Mouse (Mus musculus): ENCODE measurements around the gene Cabp1.

GRCm38 (mm10) chr5:115214864-115215263 lies 20.7 kb upstream of the Cabp1 start:
- TF ChIP-seq GATA1 (IDR thresholded peaks at IDR 0.05; ENCODE audit: low read length): no peak
- no peak for TF ChIP-seq TAL1 (IDR thresholded peaks at IDR 0.05; ENCODE audit: low read length)

Measured in erythroblast, embryonic 14.5 days (primary cell).